Mouse (Mus musculus): ENCODE results near the gene Hsp90ab1. TPM values are rescaled to one million over a fixed set of nuclear protein-coding genes. Genes with fewer than 3 reads are reported as not detected.
A peak's percentile ranks its signal among the peaks of the same experiment; 100 is the strongest.

Gene Hsp90ab1
- polyA plus RNA-seq, 1 experiment from 2014 or later, result 483 TPM

DNA sequence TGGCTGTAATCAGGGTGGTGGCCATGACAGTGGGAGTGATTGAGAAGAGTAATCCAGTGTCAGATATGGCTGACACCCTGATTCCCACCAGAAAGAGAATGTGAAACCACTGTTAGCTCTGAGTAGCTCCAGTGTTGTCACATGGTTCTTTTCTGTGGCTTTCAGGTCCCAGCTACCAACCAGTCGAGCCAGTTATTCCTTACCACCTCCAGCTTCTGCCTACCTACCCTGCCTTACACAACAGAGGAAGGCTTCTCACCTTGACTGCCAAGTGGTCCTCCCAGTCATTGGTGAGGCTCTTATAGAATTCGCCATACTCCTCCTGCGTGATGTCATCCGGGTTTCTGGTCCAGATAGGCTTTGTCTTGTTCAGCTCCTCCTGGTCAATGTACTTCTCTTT, 3.1 kb downstream of the Hsp90ab1 start:
- Histone ChIP-seq H3K27me3 (replicated peaks; ENCODE audit: control insufficient read depth, insufficient read depth, low read length) (no peaks in the 10 kb centered on the region), H3K4me3 (ENCODE audit: low read depth, low read length) (no peak overlapping the region), H3K9ac (ENCODE audit: low read depth, low read length) (no peak overlapping the region), H3K36me3 (ENCODE audit: control insufficient read depth, insufficient read depth) (peaks cover 52% of the 10 kb centered on the region), H3K27ac (ENCODE audit: low read depth, low read length) (0 out of 2 replicates have a peak overlapping the region, but pooled peaks have one; percentile 1), H3K4me2 (replicated peaks; ENCODE audit: low read depth) (no peak overlapping the region), H3K9me3 (ENCODE audit: control insufficient read depth) (no peaks in the 10 kb centered on the region), H3K4me1 (replicated peaks; ENCODE audit: control insufficient read depth, insufficient read depth, low read length) (peaks cover 9% of the 10 kb centered on the region)
- TF ChIP-seq CTCF (IDR thresholded peaks at IDR 0.05; ENCODE audit: low read depth), result no peak
- WGBS, result 69% methylated on average over 4 of the region's 4 CpGs
- ATAC-seq, result no peak

DNA sequence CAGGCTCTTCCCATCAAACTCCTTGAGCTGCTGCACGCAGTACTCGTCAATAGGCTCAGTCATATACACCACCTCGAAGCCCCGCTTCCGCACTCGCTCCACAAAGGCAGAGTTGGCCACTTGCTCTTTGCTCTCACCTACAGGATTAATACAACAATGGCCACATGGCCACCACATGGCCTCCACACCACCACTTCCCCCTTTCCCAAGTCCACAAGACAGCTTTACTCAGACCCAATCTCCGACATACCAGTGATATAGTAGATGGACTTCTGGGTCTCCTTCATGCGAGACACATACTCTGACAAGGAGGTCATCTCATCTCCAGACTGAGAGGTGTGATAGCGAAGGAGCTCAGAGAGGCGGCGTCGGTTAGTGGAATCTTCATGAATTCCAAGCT, 4.1 kb downstream of the Hsp90ab1 start:
- H3K4me3 ChIP-seq (ENCODE audit: low read depth, low read length), result no peak overlapping the region
- 79% methylated on average over 12 of the region's 12 CpGs for WGBS
- peaks cover 6% of the 10 kb centered on the region; the same call in 1 of the 2 replicates for H3K4me1 ChIP-seq (replicated peaks; ENCODE audit: control insufficient read depth, insufficient read depth, low read length)
- H3K4me2 ChIP-seq (replicated peaks; ENCODE audit: low read depth), result no peak overlapping the region
- no peaks in the 10 kb centered on the region for H3K27me3 ChIP-seq (replicated peaks; ENCODE audit: control insufficient read depth, insufficient read depth, low read length)
- ATAC-seq, result no peak
- H3K27ac ChIP-seq (ENCODE audit: low read depth, low read length), result no peak overlapping the region
- H3K36me3 ChIP-seq (ENCODE audit: control insufficient read depth, insufficient read depth), result peaks cover 52% of the 10 kb centered on the region
- no peaks in the 10 kb centered on the region for H3K9me3 ChIP-seq (ENCODE audit: control insufficient read depth)
- no peak for TF ChIP-seq CTCF (IDR thresholded peaks at IDR 0.05; ENCODE audit: low read depth)
- H3K9ac ChIP-seq (ENCODE audit: low read depth, low read length), result no peak overlapping the region

DNA sequence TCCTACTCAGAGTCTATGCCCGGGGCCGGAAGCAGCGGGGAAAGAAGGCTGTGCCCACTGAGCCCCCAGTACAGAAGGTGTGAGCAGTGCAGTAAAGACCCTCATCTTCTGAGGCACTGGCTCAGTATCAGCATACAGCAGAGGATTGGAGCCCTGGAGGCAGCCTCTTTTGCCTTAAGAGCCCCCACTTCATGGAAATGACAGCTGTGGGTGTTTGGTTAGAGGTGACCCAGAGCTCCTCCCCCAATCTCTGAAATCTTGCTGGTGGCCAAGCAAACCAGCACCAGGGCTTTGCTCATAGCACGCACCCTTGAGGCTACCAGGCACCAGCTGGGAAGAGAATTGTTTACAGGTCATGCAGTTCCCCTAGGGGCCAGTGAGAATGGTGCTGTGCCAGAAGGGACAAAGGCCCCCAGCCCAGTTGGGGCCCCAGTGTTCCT, 5.9 kb downstream of the Hsp90ab1 start:
- TF ChIP-seq CTCF (IDR thresholded peaks at IDR 0.05; ENCODE audit: low read depth), result no peak
- Histone ChIP-seq H3K9me3 (ENCODE audit: control insufficient read depth) (no peaks in the 10 kb centered on the region), H3K36me3 (ENCODE audit: control insufficient read depth, insufficient read depth) (peaks cover 52% of the 10 kb centered on the region), H3K27me3 (replicated peaks; ENCODE audit: control insufficient read depth, insufficient read depth, low read length) (no peaks in the 10 kb centered on the region), H3K9ac (ENCODE audit: low read depth, low read length) (no peak overlapping the region), H3K4me2 (replicated peaks; ENCODE audit: low read depth) (no peak overlapping the region), H3K4me1 (replicated peaks; ENCODE audit: control insufficient read depth, insufficient read depth, low read length) (peaks cover 6% of the 10 kb centered on the region; the same call in 1 of the 2 replicates), H3K4me3 (ENCODE audit: low read depth, low read length) (no peak overlapping the region), H3K27ac (ENCODE audit: low read depth, low read length) (no peak overlapping the region)
- ATAC-seq, result no peak
- 35% methylated on average over 4 of the region's 4 CpGs for WGBS

DNA sequence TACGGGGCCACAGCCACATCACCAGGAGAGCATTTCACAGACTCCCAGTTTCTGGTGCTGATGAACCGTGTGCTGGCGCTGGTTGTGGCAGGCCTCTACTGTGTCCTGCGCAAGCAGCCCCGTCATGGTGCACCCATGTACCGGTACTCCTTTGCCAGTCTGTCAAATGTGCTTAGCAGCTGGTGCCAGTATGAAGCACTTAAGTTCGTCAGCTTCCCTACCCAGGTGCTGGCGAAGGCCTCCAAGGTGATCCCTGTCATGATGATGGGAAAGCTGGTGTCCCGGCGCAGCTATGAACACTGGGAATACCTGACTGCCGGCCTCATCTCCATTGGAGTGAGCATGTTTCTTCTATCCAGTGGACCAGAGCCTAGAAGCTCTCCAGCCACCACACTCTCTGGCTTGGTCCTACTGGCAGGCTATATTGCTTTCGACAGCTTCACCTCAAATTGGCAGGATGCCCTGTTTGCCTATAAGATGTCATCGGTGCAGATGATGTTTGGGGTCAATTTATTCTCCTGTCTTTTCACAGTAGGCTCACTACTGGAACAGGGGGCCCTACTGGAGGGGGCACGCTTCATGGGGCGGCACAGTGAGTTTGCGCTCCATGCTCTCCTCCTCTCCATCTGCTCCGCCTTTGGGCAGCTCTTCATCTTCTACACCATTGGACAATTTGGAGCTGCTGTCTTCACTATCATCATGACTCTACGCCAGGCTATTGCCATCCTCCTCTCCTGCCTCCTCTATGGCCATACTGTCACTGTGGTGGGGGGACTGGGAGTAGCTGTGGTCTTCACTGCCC, 6.5 kb downstream of the Hsp90ab1 start:
- Histone ChIP-seq H3K4me2 (replicated peaks; ENCODE audit: low read depth) (no peak overlapping the region), H3K27me3 (replicated peaks; ENCODE audit: control insufficient read depth, insufficient read depth, low read length) (no peaks in the 10 kb centered on the region), H3K27ac (ENCODE audit: low read depth, low read length) (no peak overlapping the region), H3K9me3 (ENCODE audit: control insufficient read depth) (no peaks in the 10 kb centered on the region), H3K4me1 (replicated peaks; ENCODE audit: control insufficient read depth, insufficient read depth, low read length) (0 out of 2 replicates have a peak, but pooled peaks cover 1% of the 10 kb centered on the region), H3K9ac (ENCODE audit: low read depth, low read length) (no peak overlapping the region), H3K36me3 (ENCODE audit: control insufficient read depth, insufficient read depth) (peaks cover 52% of the 10 kb centered on the region), H3K4me3 (ENCODE audit: low read depth, low read length) (no peak overlapping the region)
- 57% methylated on average over 18 of the region's 18 CpGs for WGBS
- ATAC-seq, result no peak
- no peak for TF ChIP-seq CTCF (IDR thresholded peaks at IDR 0.05; ENCODE audit: low read depth)

DNA sequence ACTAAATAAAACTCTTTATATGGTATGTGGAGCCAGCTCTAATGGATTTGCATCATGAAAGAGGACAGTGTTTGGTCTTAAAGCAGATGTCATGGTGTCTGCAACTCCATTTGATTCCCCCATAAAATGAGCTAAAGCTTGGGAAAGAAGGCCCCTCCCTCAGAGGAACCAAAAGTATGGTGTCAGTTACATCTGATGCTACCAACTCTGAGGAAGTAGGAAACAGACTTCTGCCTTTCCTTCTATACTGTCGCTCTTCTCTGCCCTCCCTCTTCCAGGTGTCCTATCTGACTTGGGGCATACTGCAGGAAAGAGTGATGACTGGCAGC, 7.1 kb downstream of the Hsp90ab1 start:
- WGBS, result 72% methylated on average over 1 of the region's 1 CpGs
- H3K4me1 ChIP-seq (replicated peaks; ENCODE audit: control insufficient read depth, insufficient read depth, low read length), result no peaks in the 10 kb centered on the region
- no peak overlapping the region for H3K4me3 ChIP-seq (ENCODE audit: low read depth, low read length)
- no peak overlapping the region for H3K4me2 ChIP-seq (replicated peaks; ENCODE audit: low read depth)
- H3K36me3 ChIP-seq (ENCODE audit: control insufficient read depth, insufficient read depth), result peaks cover 47% of the 10 kb centered on the region
- no peak for TF ChIP-seq CTCF (IDR thresholded peaks at IDR 0.05; ENCODE audit: low read depth)
- no peaks in the 10 kb centered on the region for H3K27me3 ChIP-seq (replicated peaks; ENCODE audit: control insufficient read depth, insufficient read depth, low read length)
- no peak overlapping the region for H3K9ac ChIP-seq (ENCODE audit: low read depth, low read length)
- ATAC-seq, result no peak
- no peaks in the 10 kb centered on the region for H3K9me3 ChIP-seq (ENCODE audit: control insufficient read depth)
- H3K27ac ChIP-seq (ENCODE audit: low read depth, low read length), result no peak overlapping the region

DNA sequence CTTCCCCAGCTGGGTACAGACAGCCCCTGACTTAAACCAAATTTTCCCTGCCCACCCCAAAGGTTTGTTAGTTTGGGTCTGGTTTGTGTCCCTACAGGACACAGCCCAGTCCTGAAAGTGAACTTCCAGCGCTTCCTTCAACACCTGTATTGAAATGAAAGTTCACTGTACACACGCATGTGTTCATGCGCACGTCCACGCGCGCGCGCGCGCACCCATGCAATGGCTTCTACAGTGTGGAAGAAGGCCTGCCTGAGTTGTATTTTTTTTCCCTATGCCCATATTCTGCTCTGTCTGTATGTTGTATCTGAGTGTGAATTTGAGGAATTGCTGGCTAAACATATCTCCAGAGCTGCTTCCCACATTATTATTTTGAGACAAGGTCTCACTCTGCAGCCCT, 8.0 kb downstream of the Hsp90ab1 start:
- Histone ChIP-seq H3K9ac (ENCODE audit: low read depth, low read length) (no peak overlapping the region; the same call in 1 of the 2 replicates), H3K36me3 (ENCODE audit: control insufficient read depth, insufficient read depth) (peaks cover 43% of the 10 kb centered on the region), H3K27ac (ENCODE audit: low read depth, low read length) (peak overlapping the region; percentile 74; the same call in 1 of the 2 replicates), H3K4me2 (replicated peaks; ENCODE audit: low read depth) (peak overlapping the region; percentile 89), H3K4me1 (replicated peaks; ENCODE audit: control insufficient read depth, insufficient read depth, low read length) (no peaks in the 10 kb centered on the region), H3K27me3 (replicated peaks; ENCODE audit: control insufficient read depth, insufficient read depth, low read length) (no peaks in the 10 kb centered on the region), H3K4me3 (ENCODE audit: low read depth, low read length) (peak overlapping the region; percentile 73; the same call in 1 of the 2 replicates), H3K9me3 (ENCODE audit: control insufficient read depth) (no peaks in the 10 kb centered on the region)
- TF ChIP-seq CTCF (IDR thresholded peaks at IDR 0.05; ENCODE audit: low read depth), result no peak
- WGBS, result 87% methylated on average over 11 of the region's 11 CpGs
- ATAC-seq, result no peak
